Mouse (Mus musculus): Measurements from ENCODE around the gene Cntnap3. TPM values are rescaled to one million over a fixed set of nuclear protein-coding genes. Genes with fewer than 3 reads are reported as not detected.
A peak's percentile ranks its signal among the peaks of the same experiment; 100 is the strongest.

Cntnap3 gene
- total and polyA plus RNA-seq, 3 experiments: not detected

DNA sequence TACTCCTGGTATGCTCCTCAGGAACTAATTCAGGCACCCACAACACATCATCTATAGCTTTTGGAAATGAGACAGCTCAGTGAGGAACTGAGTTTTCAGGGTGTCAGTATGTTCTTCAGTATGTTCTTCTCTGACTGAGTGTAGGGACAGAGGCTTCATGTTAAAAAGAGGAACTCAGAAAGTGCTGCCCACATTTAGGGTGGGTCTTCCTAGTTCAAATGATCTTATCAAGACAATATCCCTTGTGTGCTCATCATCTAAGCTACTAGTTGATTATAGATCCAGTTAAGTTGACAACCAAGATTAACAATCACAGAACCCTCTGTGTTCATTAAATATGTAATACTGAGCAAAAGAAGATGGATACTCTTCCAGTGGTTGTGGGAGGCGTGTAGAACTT lies 211.3 kb downstream of the Cntnap3 start:
- no peaks in the 10 kb centered on the region for H3K79me2 ChIP-seq (ENCODE audit: control insufficient read depth, insufficient read depth, low read length, poor library complexity)
- no peak overlapping the region for H3K9ac ChIP-seq (ENCODE audit: control insufficient read depth, low read depth, low read length, poor library complexity, severe bottlenecking)
- DNase-seq (ENCODE audit: low read depth, low spot score): peak; percentile 74
- no peaks in the 10 kb centered on the region for H3K9me3 ChIP-seq (replicated peaks; ENCODE audit: insufficient read depth, low read length)
- no peak overlapping the region for H3K27ac ChIP-seq (ENCODE audit: control insufficient read depth, low read depth, low read length)
- peaks cover 2 to 3% of the 10 kb centered on the region in 2 experiments for H3K4me1 ChIP-seq (ENCODE audit: control insufficient read depth in 1 of 2, insufficient read depth in 2 of 2, low read length in 2 of 2)
- TF ChIP-seq EP300 (IDR thresholded peaks at IDR 0.05; ENCODE audit: low read depth in 1 of 2, low read length in 2 of 2) (peak; percentile 34 to 72; a peak in 2 of 4 replicates), MYC (IDR thresholded peaks at IDR 0.05; ENCODE audit: low read depth, low read length) (no peak), GATA1 (IDR thresholded peaks at IDR 0.05; ENCODE audit: low read depth, low read length) (peak; percentile 76), RCOR1 (IDR thresholded peaks at IDR 0.05; ENCODE audit: low read depth, low read length) (0 out of 2 replicates have a peak, but pooled peaks have one; percentile 47)
- H3K36me3 ChIP-seq (ENCODE audit: control insufficient read depth in 1 of 2, insufficient read depth in 2 of 2, low read length in 2 of 2): peaks cover 0 to 7% of the 10 kb centered on the region in 2 experiments; a peak in 2 of 4 replicates
- H3K4me3 ChIP-seq (ENCODE audit: control insufficient read depth in 1 of 2, insufficient read depth in 1 of 2, low read depth in 2 of 2, low read length in 2 of 2): no peak overlapping the region
- H3K27me3 ChIP-seq (ENCODE audit: control insufficient read depth in 1 of 2, insufficient read depth in 2 of 2, low read length in 2 of 2): no peaks in the 10 kb centered on the region

Other genes starting within 250 kb of the Cntnap3 start
- gene Spata31, start 13.5 kb upstream of the Cntnap3 start, total RNA-seq (2012; rRNA removed): not detected in 2 replicates
- not detected for gene Spata31, start 13.5 kb upstream of the Cntnap3 start, polyA plus RNA-seq (2012; ENCODE audit: insufficient read depth in 1 of 2, insufficient read length in 2 of 2, low read depth in 1 of 2, low replicate concordance in 2 of 2, missing spikeins in 1 of 2)
- gene Spata31d1c, start 129.1 kb upstream of the Cntnap3 start, total RNA-seq (2012; rRNA removed): not detected in 2 replicates
- gene Spata31d1c, start 129.1 kb upstream of the Cntnap3 start, polyA plus RNA-seq (2012; ENCODE audit: insufficient read depth in 1 of 2, insufficient read length in 2 of 2, low read depth in 1 of 2, low replicate concordance in 2 of 2, missing spikeins in 1 of 2): not detected
- not detected in 2 replicates for gene Prss47, start 148.8 kb upstream of the Cntnap3 start, total RNA-seq (2012; rRNA removed)
- not detected for gene Prss47, start 148.8 kb upstream of the Cntnap3 start, polyA plus RNA-seq (2012; ENCODE audit: insufficient read depth in 1 of 2, insufficient read length in 2 of 2, low read depth in 1 of 2, low replicate concordance in 2 of 2, missing spikeins in 1 of 2)
- 45.7 and 47.9 TPM in 2 replicates for gene Mfsd14b, start 209.0 kb upstream of the Cntnap3 start, total RNA-seq (2012; rRNA removed)
- gene Mfsd14b, start 209.0 kb upstream of the Cntnap3 start, polyA plus RNA-seq (2012; ENCODE audit: insufficient read depth in 1 of 2, insufficient read length in 2 of 2, low read depth in 1 of 2, low replicate concordance in 2 of 2, missing spikeins in 1 of 2): 10 to 100 TPM in 1 of 2 experiments, not detected in 1; 48.1 TPM
- not detected in 2 replicates for gene Olfr465-ps1, start 234.1 kb upstream of the Cntnap3 start, total RNA-seq (2012; rRNA removed)
- not detected for gene Olfr465-ps1, start 234.1 kb upstream of the Cntnap3 start, polyA plus RNA-seq (2012; ENCODE audit: insufficient read depth in 1 of 2, insufficient read length in 2 of 2, low read depth in 1 of 2, low replicate concordance in 2 of 2, missing spikeins in 1 of 2)
- not detected in 2 replicates for gene Olfr466, start 246.3 kb upstream of the Cntnap3 start, total RNA-seq (2012; rRNA removed)
- not detected for gene Olfr466, start 246.3 kb upstream of the Cntnap3 start, polyA plus RNA-seq (2012; ENCODE audit: insufficient read depth in 1 of 2, insufficient read length in 2 of 2, low read depth in 1 of 2, low replicate concordance in 2 of 2, missing spikeins in 1 of 2)

All from MEL (cell line).